Mouse (Mus musculus): ENCODE measurements at regions not wholly inside any gene's neighbourhood (a gene's known extent, or its start where the extent isn't known, plus 50 kb on each side); places are given as distances from the start of the nearest gene placed in this dataset.

- no peaks in the 10 kb centered on the region for H3K27me3 ChIP-seq (ENCODE audit: control insufficient read depth, insufficient read depth, low read length)
- DNase-seq (ENCODE audit: low spot score) (no peak), ATAC-seq (ENCODE audit: low FRiP score) (no peak)
- no peaks in the 10 kb centered on the region for H3K9me3 ChIP-seq (ENCODE audit: control insufficient read depth, low read length)
- H3K27ac ChIP-seq, result no peak overlapping the region
- no peak overlapping the region for H3K4me3 ChIP-seq (replicated peaks; ENCODE audit: low read length)
- H3K36me3 ChIP-seq (replicated peaks; ENCODE audit: control insufficient read depth, insufficient read depth), result no peaks in the 10 kb centered on the region
- H3K9ac ChIP-seq, result no peak overlapping the region
- no peaks in the 10 kb centered on the region for H3K4me1 ChIP-seq (replicated peaks; ENCODE audit: control insufficient read depth, insufficient read depth, low read length)
- WGBS, result 66% methylated on average over 4 of the region's 4 CpGs
- H3K4me2 ChIP-seq (replicated peaks), result no peak overlapping the region
Measured at GRCm38 (mm10) chr5:47426040-47426439, 556.9 kb upstream of the Slit2 start.

- H3K36me3 ChIP-seq (replicated peaks; ENCODE audit: control insufficient read depth, insufficient read depth), result no peaks in the 10 kb centered on the region
- H3K9ac ChIP-seq, result no peak overlapping the region
- H3K9me3 ChIP-seq (ENCODE audit: control insufficient read depth, low read length), result no peaks in the 10 kb centered on the region
- no peak overlapping the region for H3K27ac ChIP-seq
- H3K4me2 ChIP-seq (replicated peaks), result no peak overlapping the region
- H3K4me1 ChIP-seq (replicated peaks; ENCODE audit: control insufficient read depth, insufficient read depth, low read length), result no peaks in the 10 kb centered on the region
- ATAC-seq (ENCODE audit: low FRiP score), result no peak
- H3K27me3 ChIP-seq (ENCODE audit: control insufficient read depth, insufficient read depth, low read length), result no peaks in the 10 kb centered on the region
- H3K4me3 ChIP-seq (replicated peaks; ENCODE audit: low read length), result no peak overlapping the region
- WGBS, result 60% methylated on average over 6 of the region's 6 CpGs
- DNase-seq (ENCODE audit: low spot score), result no peak
Measured at GRCm38 (mm10) chr5:47426467-47426866, 556.5 kb upstream of the Slit2 start.

- H3K9ac ChIP-seq, result no peak overlapping the region
- ATAC-seq (ENCODE audit: low FRiP score) (no peak), DNase-seq (ENCODE audit: low spot score) (no peak)
- no peaks in the 10 kb centered on the region for H3K36me3 ChIP-seq (replicated peaks; ENCODE audit: control insufficient read depth, insufficient read depth)
- H3K4me2 ChIP-seq (replicated peaks), result no peak overlapping the region
- no peaks in the 10 kb centered on the region for H3K27me3 ChIP-seq (ENCODE audit: control insufficient read depth, insufficient read depth, low read length)
- H3K4me1 ChIP-seq (replicated peaks; ENCODE audit: control insufficient read depth, insufficient read depth, low read length), result no peaks in the 10 kb centered on the region
- H3K27ac ChIP-seq, result no peak overlapping the region
- H3K4me3 ChIP-seq (replicated peaks; ENCODE audit: low read length), result no peak overlapping the region
- no peaks in the 10 kb centered on the region for H3K9me3 ChIP-seq (ENCODE audit: control insufficient read depth, low read length)
- 77% methylated on average over 10 of the region's 10 CpGs for WGBS
Measured at GRCm38 (mm10) chr5:47429217-47430172, 553.4 kb upstream of the Slit2 start.

GRCm38 (mm10) chr5:47431599-47432328 lies 551.2 kb upstream of the Slit2 start:
- no peak for ATAC-seq (ENCODE audit: low FRiP score)
- H3K9ac ChIP-seq, result no peak overlapping the region
- WGBS, result 24% methylated on average over 5 of the region's 5 CpGs
- no peaks in the 10 kb centered on the region for H3K9me3 ChIP-seq (ENCODE audit: control insufficient read depth, low read length)
- H3K27ac ChIP-seq, result no peak overlapping the region
- DNase-seq (ENCODE audit: low spot score), result no peak
- H3K36me3 ChIP-seq (replicated peaks; ENCODE audit: control insufficient read depth, insufficient read depth), result no peaks in the 10 kb centered on the region
- no peaks in the 10 kb centered on the region for H3K4me1 ChIP-seq (replicated peaks; ENCODE audit: control insufficient read depth, insufficient read depth, low read length)
- H3K27me3 ChIP-seq (ENCODE audit: control insufficient read depth, insufficient read depth, low read length), result no peaks in the 10 kb centered on the region
- H3K4me2 ChIP-seq (replicated peaks), result no peak overlapping the region
- no peak overlapping the region for H3K4me3 ChIP-seq (replicated peaks; ENCODE audit: low read length)

- H3K36me3 ChIP-seq (replicated peaks; ENCODE audit: control insufficient read depth, insufficient read depth), result no peaks in the 10 kb centered on the region
- ATAC-seq (ENCODE audit: low FRiP score) (no peak), DNase-seq (ENCODE audit: low spot score) (no peak)
- no peak overlapping the region for H3K4me2 ChIP-seq (replicated peaks)
- 70% methylated on average over 3 of the region's 3 CpGs for whole genome bisulfite sequencing
- H3K27ac ChIP-seq, result no peak overlapping the region
- no peak overlapping the region for H3K4me3 ChIP-seq (replicated peaks; ENCODE audit: low read length)
- H3K27me3 ChIP-seq (ENCODE audit: control insufficient read depth, insufficient read depth, low read length), result no peaks in the 10 kb centered on the region
- no peaks in the 10 kb centered on the region for H3K4me1 ChIP-seq (replicated peaks; ENCODE audit: control insufficient read depth, insufficient read depth, low read length)
- H3K9ac ChIP-seq, result no peak overlapping the region
- H3K9me3 ChIP-seq (ENCODE audit: control insufficient read depth, low read length), result no peaks in the 10 kb centered on the region
Measured at GRCm38 (mm10) chr5:47436455-47436854, 546.5 kb upstream of the Slit2 start.

GRCm38 (mm10) chr5:47446305-47447028 lies 536.5 kb upstream of the Slit2 start:
- H3K4me2 ChIP-seq (replicated peaks), result no peak overlapping the region
- no peak overlapping the region for H3K4me3 ChIP-seq (replicated peaks; ENCODE audit: low read length)
- no peak overlapping the region for H3K9ac ChIP-seq
- DNase-seq (ENCODE audit: low spot score), result no peak
- no peaks in the 10 kb centered on the region for H3K9me3 ChIP-seq (ENCODE audit: control insufficient read depth, low read length)
- 54% methylated on average over 5 of the region's 5 CpGs for WGBS
- no peak overlapping the region for H3K27ac ChIP-seq
- ATAC-seq (ENCODE audit: low FRiP score), result 0 out of 2 replicates have a peak, but pooled peaks have one; percentile 37
- no peaks in the 10 kb centered on the region for H3K27me3 ChIP-seq (ENCODE audit: control insufficient read depth, insufficient read depth, low read length)
- no peaks in the 10 kb centered on the region for H3K4me1 ChIP-seq (replicated peaks; ENCODE audit: control insufficient read depth, insufficient read depth, low read length)
- H3K36me3 ChIP-seq (replicated peaks; ENCODE audit: control insufficient read depth, insufficient read depth), result no peaks in the 10 kb centered on the region

GRCm38 (mm10) chr5:47464848-47465247 lies 518.1 kb upstream of the Slit2 start:
- no peak overlapping the region for H3K9ac ChIP-seq
- no peaks in the 10 kb centered on the region for H3K36me3 ChIP-seq (replicated peaks; ENCODE audit: control insufficient read depth, insufficient read depth)
- no peaks in the 10 kb centered on the region for H3K9me3 ChIP-seq (ENCODE audit: control insufficient read depth, low read length)
- no peak overlapping the region for H3K4me3 ChIP-seq (replicated peaks; ENCODE audit: low read length)
- H3K27ac ChIP-seq, result no peak overlapping the region
- WGBS, result 92% methylated on average over 4 of the region's 4 CpGs
- DNase-seq (ENCODE audit: low spot score) (no peak), ATAC-seq (ENCODE audit: low FRiP score) (no peak)
- H3K4me2 ChIP-seq (replicated peaks), result no peak overlapping the region
- H3K27me3 ChIP-seq (ENCODE audit: control insufficient read depth, insufficient read depth, low read length), result no peaks in the 10 kb centered on the region
- no peaks in the 10 kb centered on the region for H3K4me1 ChIP-seq (replicated peaks; ENCODE audit: control insufficient read depth, insufficient read depth, low read length)

GRCm38 (mm10) chr5:47469394-47469793 lies 513.5 kb upstream of the Slit2 start:
- DNase-seq (ENCODE audit: low spot score) (no peak), ATAC-seq (ENCODE audit: low FRiP score) (no peak)
- H3K27ac ChIP-seq, result no peak overlapping the region
- no peaks in the 10 kb centered on the region for H3K4me1 ChIP-seq (replicated peaks; ENCODE audit: control insufficient read depth, insufficient read depth, low read length)
- H3K9me3 ChIP-seq (ENCODE audit: control insufficient read depth, low read length), result no peaks in the 10 kb centered on the region
- no peak overlapping the region for H3K4me3 ChIP-seq (replicated peaks; ENCODE audit: low read length)
- no peak overlapping the region for H3K4me2 ChIP-seq (replicated peaks)
- no peak overlapping the region for H3K9ac ChIP-seq
- H3K27me3 ChIP-seq (ENCODE audit: control insufficient read depth, insufficient read depth, low read length), result no peaks in the 10 kb centered on the region
- WGBS, result 75% methylated on average over 5 of the region's 5 CpGs
- no peaks in the 10 kb centered on the region for H3K36me3 ChIP-seq (replicated peaks; ENCODE audit: control insufficient read depth, insufficient read depth)

Data from hindbrain, embryonic 14.5 days (tissue).